Mouse (Mus musculus): Measurements from ENCODE around the gene Tob1. TPM values are rescaled to one million over a fixed set of nuclear protein-coding genes. Genes with fewer than 3 reads are reported as not detected.

Tob1 gene
- polyA plus RNA-seq, 1 experiment from 2014 or later: 32.9 TPM

DNA sequence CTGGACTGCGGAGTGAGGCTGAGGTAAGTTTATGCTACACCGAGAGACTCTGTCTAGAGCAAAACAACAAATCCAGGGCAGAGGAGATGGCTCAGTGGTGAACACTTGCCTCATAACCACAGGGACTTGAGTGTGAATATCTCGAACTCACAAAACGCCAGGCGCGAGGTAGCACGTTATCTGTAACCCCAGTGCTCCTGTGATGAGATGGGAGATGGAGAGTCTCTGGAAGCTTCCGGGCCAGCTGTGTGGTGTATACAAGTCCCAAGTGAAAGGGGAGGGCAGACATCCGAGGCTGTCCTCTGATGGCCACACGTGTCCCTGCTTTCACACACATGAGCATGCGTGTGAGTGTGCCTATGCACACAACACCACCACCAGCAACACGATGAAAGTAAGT, 23.1 kb downstream of the Tob1 start:
- H3K9ac ChIP-seq: no peak overlapping the region
- H3K27ac ChIP-seq: no peak overlapping the region
- H3K36me3 ChIP-seq: no peaks in the 10 kb centered on the region
- H3K4me1 ChIP-seq: no peaks in the 10 kb centered on the region
- ATAC-seq (ENCODE audit: insufficient number of reproducible peaks, insufficient read depth, low FRiP score, low TSS enrichment): no peak
- H3K4me3 ChIP-seq: no peak overlapping the region
- H3K4me2 ChIP-seq (replicated peaks): no peak overlapping the region
- WGBS: 88% methylated on average over 12 of the region's 12 CpGs
- H3K27me3 ChIP-seq: no peaks in the 10 kb centered on the region
- no peaks in the 10 kb centered on the region for H3K9me3 ChIP-seq

DNA sequence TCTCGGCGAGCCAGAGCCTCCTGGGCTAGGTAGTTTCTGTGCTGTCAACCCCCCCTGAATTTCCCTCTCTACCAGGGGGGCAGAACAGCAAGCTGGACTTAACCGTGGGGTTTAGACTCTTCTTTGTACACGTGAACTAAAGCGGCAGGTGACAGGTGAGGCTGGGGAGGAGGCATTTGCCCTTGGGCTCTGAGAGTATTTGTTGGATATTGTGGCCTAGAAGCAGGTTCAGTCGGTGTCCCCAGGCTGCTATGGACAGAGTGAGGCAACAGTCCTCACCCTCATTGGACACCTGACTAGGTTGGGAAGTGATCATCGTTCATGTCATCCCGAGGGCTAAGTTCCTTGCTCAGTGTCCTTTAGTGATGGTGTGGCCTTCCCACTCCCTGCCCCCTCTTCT, 23.6 kb downstream of the Tob1 start:
- H3K36me3 ChIP-seq: no peaks in the 10 kb centered on the region
- no peak overlapping the region for H3K27ac ChIP-seq
- 87% methylated on average over 8 of the region's 8 CpGs for WGBS
- H3K9me3 ChIP-seq: no peaks in the 10 kb centered on the region
- no peak overlapping the region for H3K4me2 ChIP-seq (replicated peaks)
- no peak overlapping the region for H3K9ac ChIP-seq
- no peaks in the 10 kb centered on the region for H3K27me3 ChIP-seq
- no peak overlapping the region for H3K4me3 ChIP-seq
- H3K4me1 ChIP-seq: peaks cover 4% of the 10 kb centered on the region
- ATAC-seq (ENCODE audit: insufficient number of reproducible peaks, insufficient read depth, low FRiP score, low TSS enrichment): no peak

DNA sequence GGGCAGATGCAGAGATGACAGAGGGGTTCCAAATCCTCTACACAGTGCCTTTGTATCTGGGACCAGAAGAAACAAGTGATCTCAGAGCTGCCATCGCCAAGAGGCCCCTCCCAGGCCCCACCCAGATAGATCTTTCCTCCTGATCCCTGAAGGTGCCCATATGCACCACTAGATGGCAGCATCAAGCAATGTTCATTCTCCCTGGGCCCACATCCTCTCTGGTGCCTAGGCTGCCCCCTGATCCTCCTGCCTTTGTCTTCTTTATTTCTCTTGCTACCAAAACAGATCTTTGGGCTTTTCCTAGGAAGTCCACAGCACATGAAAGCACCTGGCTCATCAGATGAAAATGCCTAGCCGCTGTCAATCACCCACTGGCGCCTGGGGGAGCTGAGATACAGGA, 24.8 kb downstream of the Tob1 start:
- Histone ChIP-seq H3K4me1 (peaks cover 8% of the 10 kb centered on the region), H3K9ac (no peak overlapping the region), H3K4me2 (replicated peaks) (no peak overlapping the region), H3K27ac (peak overlapping the region; percentile 69; the same call in 1 of the 2 replicates), H3K36me3 (no peaks in the 10 kb centered on the region), H3K27me3 (no peaks in the 10 kb centered on the region), H3K9me3 (no peaks in the 10 kb centered on the region), H3K4me3 (no peak overlapping the region)
- WGBS: 15% methylated on average over 3 of the region's 3 CpGs
- peak; percentile 74 for ATAC-seq (ENCODE audit: insufficient number of reproducible peaks, insufficient read depth, low FRiP score, low TSS enrichment)

DNA sequence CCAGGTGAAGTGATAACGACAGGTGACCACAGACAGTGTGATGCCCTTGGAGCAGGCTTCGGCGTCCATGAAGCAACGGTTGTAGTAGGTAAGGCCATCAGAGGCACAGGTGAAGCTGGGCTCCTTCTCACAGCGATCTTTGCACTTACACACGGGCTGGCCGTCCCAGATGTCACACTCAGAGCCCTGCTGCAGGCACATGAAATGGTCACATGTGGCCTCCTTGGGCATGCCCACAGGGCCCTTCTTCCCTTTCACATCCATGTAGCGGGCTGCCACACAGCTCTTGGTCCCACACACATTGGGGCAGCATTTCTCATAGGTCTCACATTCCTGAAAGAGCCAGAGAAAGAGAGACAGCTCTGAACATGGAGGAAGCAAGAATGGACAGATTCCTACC, 27.5 kb downstream of the Tob1 start:
- no peak overlapping the region for H3K4me2 ChIP-seq (replicated peaks)
- no peak for ATAC-seq (ENCODE audit: insufficient number of reproducible peaks, insufficient read depth, low FRiP score, low TSS enrichment)
- H3K4me1 ChIP-seq: peaks cover 31% of the 10 kb centered on the region
- no peak overlapping the region for H3K27ac ChIP-seq
- no peak overlapping the region for H3K4me3 ChIP-seq
- H3K9ac ChIP-seq: no peak overlapping the region
- H3K27me3 ChIP-seq: no peaks in the 10 kb centered on the region
- whole genome bisulfite sequencing: 89% methylated on average over 8 of the region's 8 CpGs
- no peaks in the 10 kb centered on the region for H3K36me3 ChIP-seq
- no peaks in the 10 kb centered on the region for H3K9me3 ChIP-seq

DNA sequence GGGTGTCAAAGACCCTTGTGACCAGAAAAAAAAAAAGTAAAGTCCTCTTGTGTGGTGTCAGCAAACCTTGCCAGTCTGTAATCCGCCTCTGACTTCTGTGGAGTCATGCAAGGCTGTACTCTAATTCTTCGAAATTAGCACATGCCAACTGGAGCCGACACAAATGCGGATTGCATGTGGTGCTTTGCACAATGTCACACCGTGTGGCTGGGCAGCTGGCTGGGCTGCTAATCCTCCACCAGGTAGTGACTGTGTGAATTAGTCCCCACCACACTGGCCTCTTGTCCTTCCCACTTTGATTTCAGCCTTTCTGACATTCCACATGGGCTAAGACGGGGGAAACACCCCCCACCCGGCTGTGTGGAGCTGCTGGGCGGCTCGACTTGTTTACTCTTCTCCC, 28.5 kb downstream of the Tob1 start:
- Histone ChIP-seq H3K9me3 (no peaks in the 10 kb centered on the region), H3K4me1 (peaks cover 40% of the 10 kb centered on the region), H3K27me3 (no peaks in the 10 kb centered on the region), H3K4me2 (replicated peaks) (no peak overlapping the region), H3K4me3 (no peak overlapping the region), H3K9ac (no peak overlapping the region), H3K27ac (0 out of 2 replicates have a peak overlapping the region, but pooled peaks have one; percentile 36), H3K36me3 (no peaks in the 10 kb centered on the region)
- WGBS: 28% methylated on average over 9 of the region's 9 CpGs
- no peak for ATAC-seq (ENCODE audit: insufficient number of reproducible peaks, insufficient read depth, low FRiP score, low TSS enrichment)

DNA sequence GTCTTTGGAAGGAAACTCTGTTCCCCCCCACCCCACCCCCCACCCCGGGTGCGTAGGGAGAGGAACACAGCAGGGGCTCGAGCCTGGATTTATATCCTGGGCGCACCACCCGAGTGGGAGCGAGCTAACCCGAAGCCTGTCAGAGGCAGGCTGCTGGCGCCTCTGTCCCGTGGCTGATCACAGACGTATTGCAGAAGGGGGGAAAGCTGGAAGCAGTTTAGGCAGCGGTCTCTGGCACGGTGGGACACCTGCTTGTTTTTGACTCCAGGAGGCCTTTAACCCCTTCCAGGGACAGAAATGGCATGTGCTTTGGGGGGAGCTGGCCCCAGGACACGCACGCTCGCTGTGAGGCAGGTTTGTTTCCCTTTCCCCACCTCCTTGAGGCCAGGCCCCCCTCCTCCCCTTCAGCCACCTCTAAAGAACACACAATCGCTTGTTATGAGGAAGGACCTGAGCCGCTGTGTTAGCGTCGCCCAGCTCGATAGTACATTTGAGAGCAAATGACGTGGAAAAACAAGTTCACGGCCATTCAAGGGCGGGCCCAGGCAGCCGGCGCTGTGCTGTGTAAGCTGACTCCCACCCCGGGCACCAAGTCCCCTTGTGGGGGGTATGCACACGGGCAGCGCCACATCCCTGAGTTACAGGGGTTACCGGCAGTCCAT, 31.6 kb downstream of the Tob1 start:
- Histone ChIP-seq H3K9me3 (no peaks in the 10 kb centered on the region), H3K27ac (peak overlapping the region; percentile 97), H3K36me3 (no peaks in the 10 kb centered on the region), H3K9ac (peak overlapping the region; percentile 37), H3K27me3 (no peaks in the 10 kb centered on the region), H3K4me1 (peaks cover 72% of the 10 kb centered on the region), H3K4me2 (replicated peaks) (peak overlapping the region; percentile 58), H3K4me3 (peak overlapping the region; percentile 17)
- peak; percentile 31; the same call in 1 of the 2 replicates for ATAC-seq (ENCODE audit: insufficient number of reproducible peaks, insufficient read depth, low FRiP score, low TSS enrichment)
- WGBS: 2% methylated on average over 28 of the region's 29 CpGs

DNA sequence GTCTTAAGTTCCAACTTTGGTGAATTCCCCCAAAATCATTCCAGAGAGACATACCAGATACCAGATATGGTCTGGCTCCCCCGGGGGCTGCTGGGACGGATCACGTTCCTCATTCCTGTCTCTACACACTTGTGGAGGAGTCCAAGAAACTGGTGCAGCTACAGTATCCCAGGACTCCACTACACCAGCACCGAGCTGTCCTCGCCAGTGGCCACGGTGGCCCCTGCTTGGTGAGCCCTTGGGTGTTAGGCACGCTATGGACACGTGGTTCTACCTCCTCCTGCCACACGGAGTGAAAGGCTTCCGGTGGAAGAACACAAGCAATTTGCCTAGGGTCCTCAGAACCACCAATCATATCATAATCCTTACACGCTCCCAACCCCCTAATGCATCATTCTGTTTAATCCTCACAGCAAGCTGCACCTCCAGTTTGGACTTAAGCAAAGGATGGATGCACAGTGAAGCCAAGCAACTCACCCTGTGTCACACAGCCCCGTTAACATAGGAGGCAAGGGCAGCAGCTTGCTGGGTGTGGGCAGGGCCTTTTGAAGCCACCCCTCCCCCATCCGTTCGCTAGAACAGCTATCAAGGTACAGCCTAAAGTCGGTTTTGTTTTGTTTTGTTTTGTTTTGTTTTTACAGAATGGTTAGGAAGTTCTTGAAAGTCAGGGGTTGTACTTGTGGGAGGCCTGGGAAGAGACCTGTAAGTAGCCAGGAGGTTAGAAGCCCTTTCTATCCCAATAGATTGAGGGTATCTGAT, 32.3 kb downstream of the Tob1 start:
- Histone ChIP-seq H3K9me3 (no peaks in the 10 kb centered on the region), H3K4me3 (peak overlapping the region; percentile 17), H3K4me2 (replicated peaks) (peak overlapping the region; percentile 58), H3K9ac (no peak overlapping the region), H3K27ac (peak overlapping the region; percentile 97), H3K4me1 (peaks cover 73% of the 10 kb centered on the region), H3K27me3 (no peaks in the 10 kb centered on the region), H3K36me3 (no peaks in the 10 kb centered on the region)
- ATAC-seq (ENCODE audit: insufficient number of reproducible peaks, insufficient read depth, low FRiP score, low TSS enrichment): peak; percentile 7; the same call in 1 of the 2 replicates
- WGBS: 21% methylated on average over 15 of the region's 15 CpGs

DNA sequence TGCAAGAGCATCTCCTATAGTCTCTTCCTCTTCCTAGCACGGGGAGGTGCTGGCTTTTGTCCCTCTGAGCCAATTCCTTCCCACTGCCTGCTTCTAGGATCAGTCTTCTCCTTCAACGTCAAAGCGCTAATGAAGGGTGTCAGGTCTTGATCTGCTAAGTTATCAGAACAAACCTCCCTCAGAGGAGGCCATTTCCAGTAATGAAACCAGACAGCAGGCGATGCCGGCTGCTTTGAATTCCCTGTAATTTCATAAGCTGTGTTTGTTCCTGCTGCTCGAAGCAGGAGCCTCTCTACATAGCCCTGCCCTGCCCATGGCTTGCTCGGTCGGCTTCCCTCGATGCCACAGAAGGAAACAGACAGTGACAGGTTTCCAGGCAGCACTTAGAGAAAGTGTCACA, 33.1 kb downstream of the Tob1 start:
- Histone ChIP-seq H3K36me3 (no peaks in the 10 kb centered on the region), H3K9ac (no peak overlapping the region), H3K4me1 (peaks cover 73% of the 10 kb centered on the region), H3K27me3 (no peaks in the 10 kb centered on the region), H3K27ac (peak overlapping the region; percentile 97), H3K4me2 (replicated peaks) (peak overlapping the region; percentile 35; the same call in 1 of the 2 replicates), H3K9me3 (no peaks in the 10 kb centered on the region), H3K4me3 (no peak overlapping the region)
- WGBS: 25% methylated on average over 9 of the region's 9 CpGs
- no peak for ATAC-seq (ENCODE audit: insufficient number of reproducible peaks, insufficient read depth, low FRiP score, low TSS enrichment)

DNA sequence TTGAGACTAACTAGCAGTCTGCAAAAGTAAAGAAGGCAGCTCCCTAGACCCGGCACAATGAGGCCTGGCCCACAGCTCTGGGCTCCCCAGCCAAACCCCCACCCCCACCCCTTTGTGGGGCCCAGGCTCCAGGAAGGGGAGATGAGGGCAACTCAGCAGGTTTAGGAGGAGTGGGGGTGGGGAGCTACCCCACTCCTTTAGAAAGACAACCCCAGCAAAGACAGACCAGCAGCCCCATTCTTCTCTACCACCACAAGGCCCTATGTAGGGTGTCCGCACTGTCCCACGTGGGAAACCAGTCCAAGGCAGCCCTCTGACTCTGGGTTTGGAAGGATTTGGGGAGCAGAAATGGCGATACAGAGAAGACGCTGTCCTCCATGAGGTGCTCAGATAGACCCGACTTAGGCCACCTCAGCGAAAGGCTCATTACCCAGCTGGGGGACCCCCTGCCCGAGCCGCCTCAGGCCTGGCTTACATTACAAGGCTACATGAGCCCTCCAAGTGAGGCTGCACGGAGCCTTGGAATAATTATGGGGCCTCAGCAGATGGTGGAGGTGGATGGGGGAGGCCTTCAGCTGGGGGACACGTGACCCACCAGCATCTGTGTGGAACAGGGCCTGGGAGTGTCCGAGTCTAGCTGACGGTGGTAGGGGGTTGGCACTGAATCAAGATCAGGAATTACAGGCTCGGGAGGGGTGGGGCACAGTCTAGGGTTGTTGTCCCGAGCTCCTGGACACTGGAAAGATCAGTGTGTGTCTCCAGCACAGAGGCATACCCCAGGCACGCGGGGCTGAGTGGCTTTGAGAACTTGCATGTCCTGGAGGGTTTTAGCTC, 34.9 kb downstream of the Tob1 start, which contains the start of gene Wfikkn2:
Wfikkn2 (minus strand) TSS at position 51 of the 834 bp plus-strand sequence.
- H3K9me3 ChIP-seq: no peaks in the 10 kb centered on the region
- H3K4me3 ChIP-seq: no peak within 1 kb of the TSS; the same call in 1 of the 2 replicates
- no peaks in the 10 kb centered on the region for H3K36me3 ChIP-seq
- H3K4me2 ChIP-seq (replicated peaks): peak within 1 kb of the TSS; percentile 35
- 21% methylated on average over 17 of the region's 17 CpGs for WGBS
- no peaks in the 10 kb centered on the region for H3K27me3 ChIP-seq
- no peak within 1 kb of the TSS; the same call in 1 of the 2 replicates for H3K9ac ChIP-seq
- H3K4me1 ChIP-seq: peaks cover 64% of the 10 kb centered on the region
- H3K27ac ChIP-seq: peak within 1 kb of the TSS; percentile 97
- peak; percentile 89 for ATAC-seq (ENCODE audit: insufficient number of reproducible peaks, insufficient read depth, low FRiP score, low TSS enrichment)

DNA sequence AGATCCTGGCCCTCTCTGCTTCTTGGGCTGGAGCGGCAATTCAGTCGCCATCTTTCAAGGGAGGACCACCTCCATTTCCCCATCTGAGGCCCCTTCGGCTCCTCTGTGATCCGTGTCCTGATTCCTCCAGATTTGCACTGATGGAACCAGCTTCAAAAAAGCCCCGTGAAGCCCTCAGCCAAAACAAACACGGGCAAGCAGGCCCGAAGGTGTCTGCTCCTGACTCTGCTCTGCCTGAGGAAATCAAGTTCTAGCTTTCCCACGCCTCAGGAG, 35.5 kb downstream of the Tob1 start:
- H3K9ac ChIP-seq: no peak overlapping the region
- no peaks in the 10 kb centered on the region for H3K27me3 ChIP-seq
- WGBS: 27% methylated on average over 8 of the region's 8 CpGs
- peaks cover 62% of the 10 kb centered on the region for H3K4me1 ChIP-seq
- no peak for ATAC-seq (ENCODE audit: insufficient number of reproducible peaks, insufficient read depth, low FRiP score, low TSS enrichment)
- H3K9me3 ChIP-seq: no peaks in the 10 kb centered on the region
- H3K27ac ChIP-seq: peak overlapping the region; percentile 97
- H3K4me2 ChIP-seq (replicated peaks): peak overlapping the region; percentile 30
- H3K36me3 ChIP-seq: no peaks in the 10 kb centered on the region
- no peak overlapping the region for H3K4me3 ChIP-seq

DNA sequence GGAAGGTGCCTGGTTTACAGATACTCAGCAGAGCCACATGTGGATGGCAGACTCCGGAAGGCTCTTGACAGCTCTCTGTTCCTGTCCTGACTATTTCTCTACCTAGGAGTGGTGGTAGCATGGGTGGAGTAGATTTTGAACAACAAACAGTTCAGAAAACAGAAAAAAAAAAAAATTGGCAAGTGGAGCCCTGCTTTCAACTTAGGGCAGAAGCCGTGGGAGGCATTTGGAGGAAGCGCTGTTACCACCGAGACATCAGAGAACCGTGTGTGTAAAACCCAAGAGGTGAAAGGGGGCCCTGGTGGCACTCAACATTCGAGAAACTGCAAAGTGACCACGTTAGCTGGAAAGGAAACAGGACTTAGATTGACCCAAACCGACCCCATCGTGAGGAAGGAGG, 41.9 kb downstream of the Tob1 start:
- no peak overlapping the region for H3K4me2 ChIP-seq (replicated peaks)
- no peak overlapping the region for H3K9ac ChIP-seq
- H3K9me3 ChIP-seq: no peaks in the 10 kb centered on the region
- H3K4me1 ChIP-seq: 0 out of 2 replicates have a peak, but pooled peaks cover 7% of the 10 kb centered on the region
- no peak overlapping the region for H3K4me3 ChIP-seq
- 81% methylated on average over 9 of the region's 9 CpGs for WGBS
- ATAC-seq (ENCODE audit: insufficient number of reproducible peaks, insufficient read depth, low FRiP score, low TSS enrichment): no peak
- no peak overlapping the region for H3K27ac ChIP-seq
- no peaks in the 10 kb centered on the region for H3K36me3 ChIP-seq
- no peaks in the 10 kb centered on the region for H3K27me3 ChIP-seq
